Mouse (Mus musculus): Measurements from ENCODE around the gene Ick.

DNA sequence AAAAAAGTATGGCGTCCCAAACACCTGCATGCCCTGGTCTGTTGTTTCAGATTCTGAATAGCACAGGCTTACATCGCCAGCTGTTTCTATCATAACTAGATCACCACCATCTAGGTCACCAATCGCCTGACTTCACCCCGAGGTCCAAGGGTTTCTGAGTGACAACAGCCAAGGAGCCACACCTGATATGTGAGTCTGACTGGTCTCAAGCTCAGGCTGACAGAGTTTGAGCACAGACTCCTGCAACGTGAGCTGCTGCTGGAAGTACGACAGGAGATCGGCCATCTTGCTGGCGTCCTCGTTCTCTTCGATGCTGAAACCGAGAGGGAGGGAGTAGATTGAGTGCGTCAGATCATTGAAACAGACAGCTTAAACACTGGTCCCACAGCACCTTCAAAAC lies 13.3 kb upstream of the Ick start:
- TF ChIP-seq CTCF (IDR thresholded peaks at IDR 0.05; ENCODE audit: borderline replicate concordance, insufficient read depth, low read depth, low read length) (no peak), POLR2A (IDR thresholded peaks at IDR 0.05; ENCODE audit: borderline replicate concordance, insufficient read depth, low read length) (no peak)

Measured in cerebellum, adult 2 months (tissue).